Mouse (Mus musculus) liver, embryonic 12.5 days (tissue): ENCODE measurements around the gene Hoxa6. TPM values are rescaled to one million over a fixed set of nuclear protein-coding genes. Genes with fewer than 3 reads are reported as not detected.
A peak's percentile ranks its signal among the peaks of the same experiment; 100 is the strongest.

Experiments
- ATAC-seq: fragments of 200-750 bp; cut with Nextera tagmentation; 2 replicates; pipeline ENCODE4 v1.8.0; 2017; ENCODE audit warnings: moderate number of reproducible peaks, mild to moderate bottlenecking, moderate library complexity
- H3K27ac ChIP-seq: fragments of 300-500 bp; sonication (generic); 2 replicates; pipeline ENCODE4 v1.5.1; 2016; ENCODE audit warnings: mild to moderate bottlenecking
- H3K27me3 ChIP-seq: fragments of 300-500 bp; sonication (generic); replicated peaks from 2 replicates; pipeline ENCODE4 v1.6.1; 2016; ENCODE audit warnings: mild to moderate bottlenecking, moderate library complexity
- H3K36me3 ChIP-seq: fragments of 300-500 bp; sonication (generic); 2 replicates; pipeline ENCODE4 v1.6.1; 2016; ENCODE audit warnings: mild to moderate bottlenecking, moderate library complexity
- H3K4me1 ChIP-seq: fragments of 300-500 bp; sonication (generic); 2 replicates; pipeline ENCODE4 v1.6.1; 2016
- H3K4me2 ChIP-seq: fragments of 300-500 bp; sonication (generic); 2 replicates; pipeline ENCODE4 v1.6.1; 2016; ENCODE audit warnings: mild to moderate bottlenecking, moderate library complexity
- H3K4me3 ChIP-seq: fragments of 300-500 bp; sonication (generic); 2 replicates; pipeline ENCODE4 v1.5.1; 2016; ENCODE audit warnings: mild to moderate bottlenecking, moderate library complexity
- H3K9ac ChIP-seq: fragments of 300-500 bp; sonication (generic); 2 replicates; pipeline ENCODE4 v1.6.1; 2016; ENCODE audit warnings: mild to moderate bottlenecking, moderate library complexity
- H3K9me3 ChIP-seq: fragments of 300-500 bp; sonication (generic); replicated peaks from 2 replicates; pipeline ENCODE4 v1.6.1; 2016; ENCODE audit warnings: mild to moderate bottlenecking, moderate library complexity
- WGBS: fragments of 180-500 bp; shearing (Covaris S2); methylation state at CpG from one replicate; pipeline ENCODE4 v1.1.7; 2016; ENCODE audit not compliant: insufficient replicate concordance; 5-methylcytosine and 5-hydroxymethylcytosine counted together
- polyA plus RNA-seq: library from polyadenylated mRNA; unstranded; fragments of >200 nt; fragmentation: Nextera tagmentation; extraction: Ambion mirVana; gene quantifications from 2 replicates; pipeline ENCODE4 v1.2.1, GENCODE M21; 2016

Hoxa6 gene
- polyA plus RNA-seq, 1 experiment from 2014 or later = 0.14 TPM

GRCm38 (mm10) chr6:52165441-52166370 is 42.8 kb downstream of the Hoxa6 start:
- H3K27me3 ChIP-seq = peaks cover 98% of the 10 kb centered on the region
- no peak for ATAC-seq
- H3K4me2 ChIP-seq = peak overlapping the region; percentile 39

DNA sequence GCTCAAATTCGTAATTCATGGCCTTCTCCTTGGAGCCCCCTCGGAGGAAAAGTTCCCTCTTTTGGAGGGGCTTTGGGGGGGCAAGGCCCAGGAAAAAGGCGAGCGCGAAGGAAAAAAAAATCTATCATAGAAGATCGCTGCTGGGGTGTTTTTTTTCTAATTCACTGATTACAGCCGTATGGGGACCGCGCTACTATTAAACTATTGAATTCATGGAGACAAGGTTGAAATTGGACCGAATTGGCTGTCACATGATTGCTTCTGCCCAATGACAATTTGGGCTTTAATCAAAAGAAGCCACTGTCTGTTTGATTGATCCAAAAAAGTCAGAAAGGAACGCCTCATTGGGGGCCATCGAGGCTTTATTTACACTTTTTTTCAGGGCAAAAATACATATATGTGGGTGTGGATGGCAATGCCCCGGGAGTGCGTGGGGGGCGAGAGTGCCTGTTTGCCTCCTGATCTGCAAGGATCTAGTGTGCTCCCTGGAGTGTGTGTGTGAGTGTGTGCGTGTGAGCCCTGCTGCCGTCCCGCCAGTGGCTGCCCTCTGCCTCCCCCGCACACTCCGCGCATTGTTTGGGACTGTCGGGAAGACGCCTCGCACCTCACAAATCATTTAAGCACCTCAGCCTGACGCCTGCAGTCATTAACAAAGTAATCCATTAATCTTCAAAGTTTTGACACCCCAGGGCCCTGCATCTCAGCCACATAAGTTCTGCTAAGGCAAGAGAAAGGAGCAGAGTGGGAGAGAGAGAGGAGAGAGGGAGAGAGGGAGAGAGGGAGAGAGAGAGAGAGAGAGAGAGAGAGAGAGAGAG is 43.7 kb downstream of the Hoxa6 start, which contains the start of gene Hoxa2:
Gene Hoxa2 (minus strand): TSS at position 206 of the 815 bp plus-strand sequence.
- H3K27me3 ChIP-seq = peaks cover 98% of the 10 kb centered on the region
- 0 out of 2 replicates have a peak, but pooled peaks cover 2% of the 10 kb centered on the region for H3K4me1 ChIP-seq
- 4% methylated on average over 25 of the region's 25 CpGs for WGBS
- H3K27ac ChIP-seq = peak within 1 kb of the TSS; percentile 49
- ATAC-seq = no peak
- H3K9ac ChIP-seq = peak within 1 kb of the TSS; percentile 52
- H3K4me3 ChIP-seq = peak within 1 kb of the TSS; percentile 37
- peak within 1 kb of the TSS; percentile 39 for H3K4me2 ChIP-seq
- H3K36me3 ChIP-seq = no peaks in the 10 kb centered on the region
- H3K9me3 ChIP-seq = no peaks in the 10 kb centered on the region

More at GRCm38 (mm10) chr6:52165441-52166370, 42.8 kb downstream of the Hoxa6 start:
- H3K4me3 ChIP-seq = peak overlapping the region; percentile 9; the same call in 1 of the 2 replicates
- H3K4me1 ChIP-seq = no peaks in the 10 kb centered on the region; the same call in 1 of the 2 replicates
- H3K27ac ChIP-seq = 0 out of 2 replicates have a peak overlapping the region, but pooled peaks have one; percentile 36
- WGBS = 3% methylated on average over 27 of the region's 28 CpGs
- peak overlapping the region; percentile 31; the same call in 1 of the 2 replicates for H3K9ac ChIP-seq
- no peaks in the 10 kb centered on the region for H3K9me3 ChIP-seq
- no peaks in the 10 kb centered on the region for H3K36me3 ChIP-seq

DNA sequence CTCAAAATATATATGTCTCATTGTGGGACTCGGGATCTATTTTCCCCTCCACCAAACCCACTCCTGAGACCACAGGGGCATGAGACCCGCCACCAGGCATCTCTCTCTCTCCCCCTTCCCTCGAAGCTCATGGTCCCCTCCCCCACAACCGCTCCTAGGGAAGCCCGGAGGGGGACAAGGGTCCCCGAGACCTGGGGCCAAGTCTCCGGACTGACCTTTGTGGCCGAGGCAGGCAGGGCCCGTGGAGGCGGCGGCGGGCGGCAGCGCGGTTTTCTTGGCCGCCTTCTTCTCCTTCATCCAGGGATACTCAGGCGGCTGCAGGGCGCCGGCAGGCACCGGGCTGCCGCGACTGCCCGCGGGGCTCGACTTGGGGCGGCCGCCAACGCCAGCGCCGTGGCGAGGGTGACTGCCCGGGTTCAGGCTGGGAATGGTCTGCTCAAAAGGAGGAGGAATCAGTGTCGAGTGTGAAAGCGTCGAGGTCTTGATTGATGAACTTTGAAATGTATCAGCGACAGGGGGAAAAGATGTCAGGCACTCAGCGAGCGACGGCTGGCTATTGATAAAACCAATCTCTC is 44.4 kb downstream of the Hoxa6 start:
- H3K4me3 ChIP-seq = peak overlapping the region; percentile 37
- no peaks in the 10 kb centered on the region for H3K36me3 ChIP-seq
- no peak for ATAC-seq
- WGBS = under 1% methylated on average over 39 of the region's 39 CpGs
- peaks cover 98% of the 10 kb centered on the region for H3K27me3 ChIP-seq
- no peaks in the 10 kb centered on the region for H3K9me3 ChIP-seq
- H3K27ac ChIP-seq = peak overlapping the region; percentile 49
- 0 out of 2 replicates have a peak, but pooled peaks cover 3% of the 10 kb centered on the region for H3K4me1 ChIP-seq
- H3K9ac ChIP-seq = peak overlapping the region; percentile 52
- peak overlapping the region; percentile 39 for H3K4me2 ChIP-seq

DNA sequence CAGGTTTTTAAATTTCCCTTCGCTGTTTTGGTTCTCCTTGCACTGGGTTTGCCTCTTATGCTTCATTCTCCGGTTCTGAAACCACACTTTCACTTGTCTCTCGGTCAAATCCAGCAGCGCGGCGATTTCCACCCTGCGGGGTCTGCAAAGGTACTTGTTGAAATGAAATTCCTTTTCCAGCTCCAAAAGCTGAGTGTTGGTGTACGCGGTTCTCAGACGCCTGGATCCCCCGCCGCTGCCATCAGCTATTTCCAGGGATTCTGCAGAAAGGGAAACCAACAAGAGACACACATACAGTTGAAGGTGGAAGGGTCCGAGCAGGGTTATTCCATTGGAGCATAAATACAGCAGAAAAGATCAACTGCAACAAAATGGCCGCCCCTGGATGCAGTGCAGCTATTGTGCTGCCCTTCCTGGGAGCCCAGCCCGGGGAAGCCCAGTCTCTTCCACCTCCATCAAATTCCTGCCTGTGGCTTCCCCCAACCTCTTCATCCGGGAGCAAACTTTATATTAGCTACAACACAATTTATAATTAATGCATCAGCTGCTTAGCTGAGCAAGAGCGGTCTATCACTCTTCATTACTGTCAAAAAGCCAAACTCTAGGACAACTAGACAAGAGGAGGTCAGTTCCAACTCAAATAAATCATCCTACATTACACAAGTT is 45.0 kb downstream of the Hoxa6 start:
- Histone ChIP-seq H3K4me1 (peaks cover 6% of the 10 kb centered on the region), H3K9me3 (no peaks in the 10 kb centered on the region), H3K4me2 (peak overlapping the region; percentile 39), H3K4me3 (peak overlapping the region; percentile 19), H3K27me3 (peaks cover 98% of the 10 kb centered on the region), H3K9ac (0 out of 2 replicates have a peak overlapping the region, but pooled peaks have one; percentile 19), H3K36me3 (no peaks in the 10 kb centered on the region), H3K27ac (peak overlapping the region; percentile 49)
- no peak for ATAC-seq
- 8% methylated on average over 17 of the region's 17 CpGs for WGBS

GRCm38 (mm10) chr6:52162611-52163365 is 45.7 kb downstream of the Hoxa6 start:
- Histone ChIP-seq H3K27ac (peak overlapping the region; percentile 49), H3K9ac (0 out of 2 replicates have a peak overlapping the region, but pooled peaks have one; percentile 19), H3K4me2 (peak overlapping the region; percentile 39), H3K4me3 (peak overlapping the region; percentile 19), H3K36me3 (no peaks in the 10 kb centered on the region), H3K4me1 (peaks cover 8% of the 10 kb centered on the region), H3K27me3 (peaks cover 98% of the 10 kb centered on the region), H3K9me3 (no peaks in the 10 kb centered on the region)
- WGBS = 10% methylated on average over 14 of the region's 14 CpGs
- ATAC-seq = no peak

DNA sequence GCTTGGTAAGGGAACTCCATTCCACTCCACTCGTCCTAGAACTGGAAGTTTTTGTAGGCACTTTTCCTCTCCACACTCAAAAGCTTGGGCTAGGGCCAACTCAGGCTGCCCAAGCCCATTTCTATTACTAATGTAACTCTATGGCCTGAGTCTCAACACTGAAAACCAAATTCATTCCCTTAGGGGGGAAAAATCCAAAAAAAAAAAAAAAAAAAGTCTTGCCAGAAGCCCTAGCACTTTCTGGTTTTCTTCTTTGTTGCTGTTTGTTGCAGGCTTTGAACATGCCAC is 46.5 kb downstream of the Hoxa6 start:
- no peak for ATAC-seq
- H3K9me3 ChIP-seq = no peaks in the 10 kb centered on the region
- no peak overlapping the region for H3K4me3 ChIP-seq
- no peak overlapping the region for H3K9ac ChIP-seq
- peaks cover 8% of the 10 kb centered on the region for H3K4me1 ChIP-seq
- no peak overlapping the region; the same call in 1 of the 2 replicates for H3K4me2 ChIP-seq
- WGBS = 24% methylated on average over 1 of the region's 1 CpGs
- H3K27me3 ChIP-seq = peaks cover 98% of the 10 kb centered on the region
- H3K27ac ChIP-seq = no peak overlapping the region
- no peaks in the 10 kb centered on the region for H3K36me3 ChIP-seq

GRCm38 (mm10) chr6:52161336-52162092 is 47.0 kb downstream of the Hoxa6 start:
- Histone ChIP-seq H3K27ac (0 out of 2 replicates have a peak overlapping the region, but pooled peaks have one; percentile 45), H3K4me3 (no peak overlapping the region), H3K27me3 (peaks cover 98% of the 10 kb centered on the region), H3K4me2 (peak overlapping the region; percentile 78), H3K4me1 (peaks cover 8% of the 10 kb centered on the region), H3K9ac (no peak overlapping the region), H3K9me3 (no peaks in the 10 kb centered on the region), H3K36me3 (no peaks in the 10 kb centered on the region)
- WGBS = 24% methylated on average over 8 of the region's 8 CpGs
- ATAC-seq = no peak

DNA sequence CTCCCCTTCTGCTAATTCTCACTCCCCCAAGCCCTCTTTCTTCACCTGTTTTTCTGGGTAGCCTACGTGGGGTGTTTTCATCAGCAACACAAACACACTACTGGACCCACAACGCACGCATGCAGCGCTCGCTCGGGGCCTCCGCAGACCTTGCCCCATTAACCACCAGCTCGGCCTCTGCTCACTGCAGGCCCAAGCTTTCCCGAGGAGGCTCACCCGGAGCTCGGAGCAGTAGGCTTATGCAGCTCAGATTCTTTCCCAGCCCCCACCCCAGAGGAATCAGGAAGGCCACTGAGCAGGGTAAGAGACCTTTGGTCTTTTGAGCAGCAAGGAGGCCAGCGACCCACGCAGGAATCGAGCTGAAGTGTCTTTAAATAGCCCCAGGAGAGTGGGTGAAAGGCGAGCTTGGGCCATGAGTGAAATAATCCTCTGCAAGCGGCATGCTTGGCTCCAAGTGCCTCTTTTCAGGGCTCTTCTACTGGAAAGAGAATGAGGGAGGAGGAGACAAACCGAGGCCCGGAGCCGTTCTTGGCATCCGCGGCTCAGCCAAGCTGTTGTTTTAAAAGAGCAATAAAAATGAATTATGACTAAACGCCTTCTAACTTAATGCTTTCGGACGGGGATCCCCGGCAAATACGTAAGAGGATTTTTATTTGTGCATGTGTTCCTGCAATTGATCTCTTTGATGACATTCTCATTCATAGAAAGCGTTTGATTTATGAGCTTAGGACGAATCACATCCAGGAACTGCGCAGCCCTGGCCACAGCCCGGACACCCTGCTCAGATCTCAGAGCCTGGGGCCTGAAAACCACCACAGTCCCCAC is 47.8 kb downstream of the Hoxa6 start:
- WGBS = 14% methylated on average over 30 of the region's 30 CpGs
- Histone ChIP-seq H3K9me3 (no peaks in the 10 kb centered on the region), H3K27me3 (peaks cover 98% of the 10 kb centered on the region), H3K27ac (peak overlapping the region; percentile 64), H3K4me2 (peak overlapping the region; percentile 78), H3K36me3 (no peaks in the 10 kb centered on the region), H3K4me3 (peak overlapping the region; percentile 61), H3K9ac (peak overlapping the region; percentile 31; the same call in 1 of the 2 replicates), H3K4me1 (peaks cover 8% of the 10 kb centered on the region)
- ATAC-seq = no peak

- no peaks in the 10 kb centered on the region for H3K36me3 ChIP-seq
- no peak overlapping the region for H3K9ac ChIP-seq
- peaks cover 98% of the 10 kb centered on the region for H3K27me3 ChIP-seq
- 11% methylated on average over 9 of the region's 9 CpGs for WGBS
- H3K4me3 ChIP-seq = peak overlapping the region; percentile 61
- no peaks in the 10 kb centered on the region for H3K9me3 ChIP-seq
- H3K4me2 ChIP-seq = peak overlapping the region; percentile 78
- ATAC-seq = no peak
- H3K4me1 ChIP-seq = peaks cover 8% of the 10 kb centered on the region
- H3K27ac ChIP-seq = peak overlapping the region; percentile 64
Observed at GRCm38 (mm10) chr6:52159979-52160378, 48.5 kb downstream of the Hoxa6 start.
